Mouse (Mus musculus): ENCODE data around the gene Slc34a3. TPM values are rescaled to one million over a fixed set of nuclear protein-coding genes. Genes with fewer than 3 reads are reported as not detected.

Gene Slc34a3
- polyA plus RNA-seq, 1 experiment from 2014 or later: 0.14 TPM

DNA sequence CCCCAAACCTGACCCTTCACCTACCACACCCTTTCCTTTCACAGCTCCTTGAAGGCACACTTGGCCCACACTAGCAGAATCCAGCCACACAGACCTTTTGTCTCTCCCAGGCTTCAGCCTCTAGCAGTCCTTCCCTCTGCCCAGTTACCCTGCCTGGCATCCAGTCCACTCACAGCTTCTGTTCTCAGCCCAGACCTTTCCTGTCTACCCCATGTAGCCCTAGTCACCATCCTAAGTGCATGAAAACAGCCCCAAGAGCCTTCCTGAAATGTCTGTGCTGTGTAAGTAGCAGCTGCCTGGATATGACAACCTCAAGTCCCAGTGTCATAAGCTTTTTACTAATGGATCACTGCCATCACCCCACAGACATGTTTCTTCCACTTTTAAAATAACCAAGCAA lies 36.2 kb downstream of the Slc34a3 start:
- peaks cover 35% of the 10 kb centered on the region for H3K36me3 ChIP-seq (ENCODE audit: control insufficient read depth, insufficient read depth, low read length)

DNA sequence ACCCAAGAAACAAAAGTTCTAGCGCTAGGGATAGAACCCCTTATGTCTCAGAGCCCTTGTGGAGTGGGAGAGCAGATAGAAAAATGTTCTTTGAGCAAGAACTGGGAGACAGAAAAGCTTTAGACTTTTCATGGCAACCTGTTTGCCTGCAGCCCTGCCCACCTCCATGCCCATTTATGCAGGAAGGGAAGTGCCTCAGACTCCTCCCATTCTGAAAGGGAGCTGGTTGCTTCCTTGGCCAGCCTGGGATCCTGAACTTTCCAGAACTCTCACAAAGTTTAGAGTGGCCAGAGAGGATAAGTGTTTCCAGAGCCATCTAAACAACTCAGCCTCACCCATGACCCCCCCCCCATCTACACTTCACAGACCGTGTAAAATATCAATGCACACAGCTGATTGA lies 37.0 kb downstream of the Slc34a3 start:
- Histone ChIP-seq H3K4me1 (ENCODE audit: control insufficient read depth, insufficient read depth, low read length) (peaks cover 14% of the 10 kb centered on the region; the same call in 1 of the 2 replicates), H3K9me3 (ENCODE audit: control insufficient read depth, low read depth, low read length) (no peaks in the 10 kb centered on the region), H3K4me3 (ENCODE audit: low read depth, low read length) (no peak overlapping the region), H3K27me3 (ENCODE audit: control insufficient read depth, insufficient read depth, low read length) (0 out of 2 replicates have a peak, but pooled peaks cover 8% of the 10 kb centered on the region), H3K36me3 (ENCODE audit: control insufficient read depth, insufficient read depth, low read length) (peaks cover 27% of the 10 kb centered on the region), H3K9ac (replicated peaks; ENCODE audit: low read depth, low read length) (no peak overlapping the region), H3K27ac (ENCODE audit: low read length) (peak overlapping the region; percentile 81; the same call in 1 of the 2 replicates), H3K4me2 (replicated peaks; ENCODE audit: low read depth, low read length) (0 out of 2 replicates have a peak overlapping the region, but pooled peaks have one; percentile 36)
- ATAC-seq (ENCODE audit: insufficient number of reproducible peaks, insufficient read depth, low FRiP score, low read depth): no peak
- WGBS: 23% methylated on average over 2 of the region's 2 CpGs

More for the DNA sequence above, 36.2 kb downstream of the Slc34a3 start:
- no peak for ATAC-seq (ENCODE audit: insufficient number of reproducible peaks, insufficient read depth, low FRiP score, low read depth)
- Histone ChIP-seq H3K4me2 (replicated peaks; ENCODE audit: low read depth, low read length) (no peak overlapping the region), H3K9me3 (ENCODE audit: control insufficient read depth, low read depth, low read length) (no peaks in the 10 kb centered on the region), H3K4me3 (ENCODE audit: low read depth, low read length) (no peak overlapping the region), H3K4me1 (ENCODE audit: control insufficient read depth, insufficient read depth, low read length) (peaks cover 14% of the 10 kb centered on the region; the same call in 1 of the 2 replicates), H3K27ac (ENCODE audit: low read length) (no peak overlapping the region), H3K9ac (replicated peaks; ENCODE audit: low read depth, low read length) (no peak overlapping the region), H3K27me3 (ENCODE audit: control insufficient read depth, insufficient read depth, low read length) (0 out of 2 replicates have a peak, but pooled peaks cover 8% of the 10 kb centered on the region)

DNA sequence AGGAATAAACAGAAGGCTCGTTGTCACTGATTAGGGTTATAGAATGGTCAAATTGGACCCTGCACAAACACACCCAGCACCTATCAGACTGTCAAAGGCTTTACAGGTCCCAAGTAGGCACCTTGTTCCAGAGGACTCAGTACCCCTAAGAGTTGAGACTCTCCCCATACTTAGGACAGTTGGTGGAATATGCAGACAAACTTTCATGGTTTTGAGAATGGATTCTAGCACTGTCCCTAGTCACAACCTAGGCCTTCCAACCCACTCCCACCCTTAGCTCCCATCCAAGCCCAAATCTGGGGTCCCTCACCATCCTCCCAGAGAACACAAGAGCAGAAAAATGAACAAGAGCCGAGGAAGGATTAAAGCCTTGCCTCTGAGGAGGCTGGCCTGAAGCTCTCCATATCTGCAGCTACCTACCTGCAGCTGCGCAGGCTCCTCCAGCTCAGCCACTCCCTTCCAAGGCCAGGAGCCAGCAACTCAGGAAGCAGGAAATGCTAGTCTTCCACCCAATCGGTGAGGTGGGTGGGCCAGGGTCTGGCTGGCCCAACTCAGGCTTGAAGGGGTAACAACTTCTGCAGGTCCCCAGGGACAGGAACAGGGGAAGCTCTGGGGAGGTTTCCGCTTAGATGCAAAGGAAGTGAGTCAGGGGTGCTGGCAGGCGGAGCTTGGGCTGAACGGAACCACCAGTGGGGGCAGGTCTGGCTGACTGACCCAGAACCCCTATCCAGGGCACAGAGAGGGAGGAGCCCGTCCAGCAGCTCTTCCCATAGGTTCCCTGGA lies 37.8 kb downstream of the Slc34a3 start, which contains the start of gene Tor4a:
Tor4a (minus strand) TSS at position 715 of the 783 bp plus-strand sequence.
- peak within 1 kb of the TSS; percentile 27 for H3K4me3 ChIP-seq (ENCODE audit: low read depth, low read length)
- WGBS: 9% methylated on average over 8 of the region's 8 CpGs
- peak within 1 kb of the TSS; percentile 36 for H3K4me2 ChIP-seq (replicated peaks; ENCODE audit: low read depth, low read length)
- 0 out of 2 replicates have a peak, but pooled peaks cover 8% of the 10 kb centered on the region for H3K27me3 ChIP-seq (ENCODE audit: control insufficient read depth, insufficient read depth, low read length)
- H3K27ac ChIP-seq (ENCODE audit: low read length): peak within 1 kb of the TSS; percentile 81; the same call in 1 of the 2 replicates
- ATAC-seq (ENCODE audit: insufficient number of reproducible peaks, insufficient read depth, low FRiP score, low read depth): peak; percentile 82
- H3K4me1 ChIP-seq (ENCODE audit: control insufficient read depth, insufficient read depth, low read length): peaks cover 14% of the 10 kb centered on the region; the same call in 1 of the 2 replicates
- H3K9ac ChIP-seq (replicated peaks; ENCODE audit: low read depth, low read length): no peak within 1 kb of the TSS; the same call in 1 of the 2 replicates
- H3K9me3 ChIP-seq (ENCODE audit: control insufficient read depth, low read depth, low read length): no peaks in the 10 kb centered on the region
- peaks cover 24% of the 10 kb centered on the region for H3K36me3 ChIP-seq (ENCODE audit: control insufficient read depth, insufficient read depth, low read length)

GRCm38 (mm10) chr2:25195211-25196156 lies 38.7 kb downstream of the Slc34a3 start:
- peak overlapping the region; percentile 81; the same call in 1 of the 2 replicates for H3K27ac ChIP-seq (ENCODE audit: low read length)
- peaks cover 15% of the 10 kb centered on the region for H3K36me3 ChIP-seq (ENCODE audit: control insufficient read depth, insufficient read depth, low read length)
- peak; percentile 12; the same call in 1 of the 2 replicates for ATAC-seq (ENCODE audit: insufficient number of reproducible peaks, insufficient read depth, low FRiP score, low read depth)
- peak overlapping the region; percentile 36 for H3K4me2 ChIP-seq (replicated peaks; ENCODE audit: low read depth, low read length)
- H3K9ac ChIP-seq (replicated peaks; ENCODE audit: low read depth, low read length): no peak overlapping the region; the same call in 1 of the 2 replicates
- H3K4me3 ChIP-seq (ENCODE audit: low read depth, low read length): peak overlapping the region; percentile 27
- H3K4me1 ChIP-seq (ENCODE audit: control insufficient read depth, insufficient read depth, low read length): peaks cover 14% of the 10 kb centered on the region; the same call in 1 of the 2 replicates
- H3K27me3 ChIP-seq (ENCODE audit: control insufficient read depth, insufficient read depth, low read length): 0 out of 2 replicates have a peak, but pooled peaks cover 8% of the 10 kb centered on the region
- WGBS: 17% methylated on average over 55 of the region's 55 CpGs
- H3K9me3 ChIP-seq (ENCODE audit: control insufficient read depth, low read depth, low read length): no peaks in the 10 kb centered on the region

- Histone ChIP-seq H3K9ac (replicated peaks; ENCODE audit: low read depth, low read length) (no peak overlapping the region; the same call in 1 of the 2 replicates), H3K4me2 (replicated peaks; ENCODE audit: low read depth, low read length) (peak overlapping the region; percentile 36; the same call in 1 of the 2 replicates), H3K27me3 (ENCODE audit: control insufficient read depth, insufficient read depth, low read length) (0 out of 2 replicates have a peak, but pooled peaks cover 8% of the 10 kb centered on the region), H3K9me3 (ENCODE audit: control insufficient read depth, low read depth, low read length) (no peaks in the 10 kb centered on the region), H3K4me3 (ENCODE audit: low read depth, low read length) (no peak overlapping the region), H3K36me3 (ENCODE audit: control insufficient read depth, insufficient read depth, low read length) (peaks cover 7% of the 10 kb centered on the region), H3K4me1 (ENCODE audit: control insufficient read depth, insufficient read depth, low read length) (peaks cover 14% of the 10 kb centered on the region; the same call in 1 of the 2 replicates), H3K27ac (ENCODE audit: low read length) (no peak overlapping the region; the same call in 1 of the 2 replicates)
- WGBS: 84% methylated on average over 17 of the region's 17 CpGs
- ATAC-seq (ENCODE audit: insufficient number of reproducible peaks, insufficient read depth, low FRiP score, low read depth): no peak
Observed at GRCm38 (mm10) chr2:25194486-25195171, 39.5 kb downstream of the Slc34a3 start.

DNA sequence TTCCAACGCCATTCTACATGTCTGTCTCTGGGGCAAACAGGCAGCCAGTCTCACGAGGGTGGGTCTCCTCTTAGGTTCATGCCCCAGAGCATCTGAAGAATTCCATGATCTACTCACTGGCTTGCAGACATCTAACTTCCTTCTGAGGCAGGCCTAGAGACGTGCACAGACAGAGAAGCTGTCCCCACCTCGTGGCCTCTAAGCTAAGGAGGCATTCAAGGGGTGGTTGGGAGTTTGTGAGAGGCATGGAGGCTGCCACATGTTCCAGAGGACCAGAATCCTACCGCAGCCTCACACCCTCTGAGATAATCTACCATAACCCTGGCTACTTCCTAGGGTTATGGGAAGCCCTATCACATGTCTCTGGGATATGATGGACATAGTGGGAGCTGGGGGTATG lies 40.2 kb downstream of the Slc34a3 start:
- no peak for ATAC-seq (ENCODE audit: insufficient number of reproducible peaks, insufficient read depth, low FRiP score, low read depth)
- WGBS: 79% methylated on average over 5 of the region's 5 CpGs
- no peak overlapping the region for H3K4me2 ChIP-seq (replicated peaks; ENCODE audit: low read depth, low read length)
- H3K27ac ChIP-seq (ENCODE audit: low read length): no peak overlapping the region
- H3K36me3 ChIP-seq (ENCODE audit: control insufficient read depth, insufficient read depth, low read length): peaks cover under 1% of the 10 kb centered on the region; the same call in 1 of the 2 replicates
- H3K4me1 ChIP-seq (ENCODE audit: control insufficient read depth, insufficient read depth, low read length): peaks cover 14% of the 10 kb centered on the region; the same call in 1 of the 2 replicates
- no peak overlapping the region for H3K9ac ChIP-seq (replicated peaks; ENCODE audit: low read depth, low read length)
- 0 out of 2 replicates have a peak, but pooled peaks cover 8% of the 10 kb centered on the region for H3K27me3 ChIP-seq (ENCODE audit: control insufficient read depth, insufficient read depth, low read length)
- H3K9me3 ChIP-seq (ENCODE audit: control insufficient read depth, low read depth, low read length): no peaks in the 10 kb centered on the region
- no peak overlapping the region for H3K4me3 ChIP-seq (ENCODE audit: low read depth, low read length)

GRCm38 (mm10) chr2:25193330-25193770 lies 40.8 kb downstream of the Slc34a3 start:
- Histone ChIP-seq H3K9me3 (ENCODE audit: control insufficient read depth, low read depth, low read length) (no peaks in the 10 kb centered on the region), H3K27me3 (ENCODE audit: control insufficient read depth, insufficient read depth, low read length) (0 out of 2 replicates have a peak, but pooled peaks cover 8% of the 10 kb centered on the region), H3K4me2 (replicated peaks; ENCODE audit: low read depth, low read length) (peak overlapping the region; percentile 8; the same call in 1 of the 2 replicates), H3K4me1 (ENCODE audit: control insufficient read depth, insufficient read depth, low read length) (peaks cover 14% of the 10 kb centered on the region; the same call in 1 of the 2 replicates), H3K9ac (replicated peaks; ENCODE audit: low read depth, low read length) (no peak overlapping the region), H3K4me3 (ENCODE audit: low read depth, low read length) (no peak overlapping the region), H3K36me3 (ENCODE audit: control insufficient read depth, insufficient read depth, low read length) (no peaks in the 10 kb centered on the region; the same call in 1 of the 2 replicates), H3K27ac (ENCODE audit: low read length) (no peak overlapping the region)
- ATAC-seq (ENCODE audit: insufficient number of reproducible peaks, insufficient read depth, low FRiP score, low read depth): peak; percentile 76
- WGBS: under 1% methylated on average over 6 of the region's 6 CpGs
